In genomic region chr3:34692394-34692745, GRCm38 (mm10) we compare ENCODE assay signal across 10 mouse cellular contexts. TPM values are rescaled to one million over a fixed set of nuclear protein-coding genes. Genes with fewer than 3 reads are reported as not detected.
A peak's percentile ranks its signal among the peaks of the same experiment; 100 is the strongest.
DNase-seq lines count a peak whose midpoint lies in the region; ATAC-seq and TF ChIP-seq lines count a peak whose summit lies in the region.
"Had no signal": no experiment of that assay in that cellular context is flagged by ENCODE, and none has a peak within 500 bp of the region (broad histone marks: within the 10 kb centered on the region; RNA-seq: fewer than 3 reads in every experiment).

No protein-coding gene starts in this region.

- H3K9me3 ChIP-seq in lung, postnatal 0 days (ENCODE audit: low read length): no peaks in the 10 kb centered on the region
- no peaks in the 10 kb centered on the region for H3K9me3 ChIP-seq in limb, embryonic 12.5 days
- no peaks in the 10 kb centered on the region for H3K9me3 ChIP-seq in stomach, embryonic 15.5 days

- WGBS in lung, postnatal 0 days: 19% methylated on average over 14 of the region's 15 CpGs
- WGBS in limb, embryonic 12.5 days: 15% methylated on average over 15 of the region's 15 CpGs
- WGBS in stomach, embryonic 15.5 days: 25% methylated on average over 11 of the region's 15 CpGs

- ATAC-seq in lung, postnatal 0 days: no peak
- no peak for ATAC-seq in limb, embryonic 12.5 days (ENCODE audit: insufficient number of reproducible peaks, insufficient read depth, low FRiP score, low TSS enrichment, low read depth)
- no peak for ATAC-seq in stomach, embryonic 15.5 days (ENCODE audit: insufficient read depth, low FRiP score, low read depth)

- no peaks in the 10 kb centered on the region for H3K27me3 ChIP-seq in lung, postnatal 0 days (replicated peaks; ENCODE audit: insufficient read depth, low read length)
- H3K27me3 ChIP-seq in limb, embryonic 12.5 days: no peaks in the 10 kb centered on the region
- H3K27me3 ChIP-seq in stomach, embryonic 15.5 days (replicated peaks): no peaks in the 10 kb centered on the region

- H3K27ac ChIP-seq in gastrocnemius, adult 2 months: no peak overlapping the region
- no peak overlapping the region for H3K27ac ChIP-seq in lung, postnatal 0 days (ENCODE audit: low read length)
- no peak overlapping the region for H3K27ac ChIP-seq in limb, embryonic 12.5 days
- no peak overlapping the region for H3K27ac ChIP-seq in stomach, embryonic 15.5 days
- H3K27ac ChIP-seq: liver, embryonic 14.5 days had no signal

- TF ChIP-seq CTCF in gastrocnemius, adult 2 months (IDR thresholded peaks at IDR 0.05): no peak
- TF ChIP-seq CTCF in lung, postnatal 0 days (IDR thresholded peaks at IDR 0.05): no peak

- H3K4me1 ChIP-seq in lung, postnatal 0 days (ENCODE audit: insufficient read depth, low read depth, low read length): no peaks in the 10 kb centered on the region
- H3K4me1 ChIP-seq in limb, embryonic 12.5 days (replicated peaks): peaks cover 8% of the 10 kb centered on the region; the same call in 1 of the 2 replicates
- no peaks in the 10 kb centered on the region for H3K4me1 ChIP-seq in stomach, embryonic 15.5 days

- no peaks in the 10 kb centered on the region for H3K36me3 ChIP-seq in lung, postnatal 0 days (ENCODE audit: insufficient read depth, low read length)
- no peaks in the 10 kb centered on the region for H3K36me3 ChIP-seq in limb, embryonic 12.5 days
- H3K36me3 ChIP-seq in stomach, embryonic 15.5 days: no peaks in the 10 kb centered on the region

- intact Hi-C loops in gastrocnemius, adult 2 months (cut with DNase I): no loop called here

- no peak for DNase-seq in gastrocnemius, adult 2 months
- no peak for DNase-seq in gastrocnemius, postnatal 4 days (ENCODE audit: low spot score in 2 of 2)
- DNase-seq in lung, postnatal 0 days (ENCODE audit: low spot score): no peak
- DNase-seq in lung, postnatal 10 days: no peak
- no peak for DNase-seq in layer of hippocampus, postnatal 25 days (ENCODE audit: extremely low spot score in 1 of 2, low spot score in 1 of 2)
- no peak for DNase-seq in thymus, postnatal 14 days
- DNase-seq: cerebellum, adult 9-10 months had no signal

- H3K4me3 ChIP-seq in gastrocnemius, adult 2 months: peak overlapping the region; percentile 54
- H3K4me3 ChIP-seq in lung, postnatal 0 days (ENCODE audit: low read depth, low read length): no peak overlapping the region
- peak overlapping the region; percentile 31 for H3K4me3 ChIP-seq in limb, embryonic 12.5 days (replicated peaks)
- H3K4me3 ChIP-seq in stomach, embryonic 15.5 days (replicated peaks): peak overlapping the region; percentile 26; the same call in 1 of the 2 replicates

- no peak overlapping the region for H3K9ac ChIP-seq in lung, postnatal 0 days (replicated peaks; ENCODE audit: low read depth)
- H3K9ac ChIP-seq in limb, embryonic 12.5 days (replicated peaks): peak overlapping the region; percentile 47
- H3K9ac ChIP-seq in stomach, embryonic 15.5 days: no peak overlapping the region
- H3K9ac ChIP-seq: liver, embryonic 14.5 days had no signal

- TF ChIP-seq EP300 in lung, postnatal 0 days (IDR thresholded peaks at IDR 0.05): no peak

- 0 out of 2 replicates have a peak overlapping the region, but pooled peaks have one; percentile 30 for H3K4me2 ChIP-seq in lung, postnatal 0 days (replicated peaks; ENCODE audit: low read depth, low read length)
- H3K4me2 ChIP-seq in limb, embryonic 12.5 days: peak overlapping the region; percentile 64
- peak overlapping the region; percentile 61 for H3K4me2 ChIP-seq in stomach, embryonic 15.5 days

RNA-seq across cellular contexts. Expression of gene Sox2, which starts 42.2 kb away (rescaled TPM):
- total RNA-seq in gastrocnemius, adult 2 months (2021): not detected
- under 1 TPM; 0.47 to 0.74 TPM for total RNA-seq in gastrocnemius, postnatal 4 days (2021)
- polyA plus RNA-seq in lung, postnatal 0 days (2015; fragmentation: Nextera tagmentation; extraction: Ambion mirVana): 2.8 and 3.2 TPM in 2 replicates
- 0.52 and 0.90 TPM in 2 replicates for polyA plus RNA-seq in limb, embryonic 12.5 days (2016; fragmentation: Nextera tagmentation; extraction: Ambion mirVana)
- 11.6 and 14.0 TPM in 2 replicates for polyA plus RNA-seq in stomach, embryonic 15.5 days (2015; fragmentation: Nextera tagmentation; extraction: Ambion mirVana)
- 10 to 100 TPM; 47.2 to 53.7 TPM for total RNA-seq in layer of hippocampus, postnatal 25 days (2021)

Comparison
In these comparisons a context has a peak if more than half of its experiments do, and no peak if none do; other contexts are left out.
1. RNA of gene Sox2, which starts 42.2 kb away (total RNA-seq): 47.2 to 53.7 TPM in layer of hippocampus, postnatal 25 days; 0.47 to 0.74 TPM in gastrocnemius, postnatal 4 days and not detected in gastrocnemius, adult 2 months; every median in the first group is over 10 times any median in the second.
2. Peak in every context shown above with its lines, with median percentiles within 50 percentile points of each other: H3K4me2 ChIP-seq.